Mouse (Mus musculus) small intestine, adult 2 months (tissue): Measurements from ENCODE around the gene Faah. TPM values are rescaled to one million over a fixed set of nuclear protein-coding genes. Genes with fewer than 3 reads are reported as not detected.

Source experiments
- H3K27ac ChIP-seq: fragments of 200-500 bp; 2 replicates; pipeline ENCODE4 v1.5.1; 2012; ENCODE audit warnings: low read depth, low read length, control low read depth, inconsistent platforms; ENCODE audit not compliant: insufficient read depth
- H3K27me3 ChIP-seq: fragments of 200-500 bp; 2 replicates; pipeline ENCODE4 v1.6.1; 2012; ENCODE audit warnings: mild to moderate bottlenecking, moderate library complexity, low read length, inconsistent platforms; ENCODE audit not compliant: control insufficient read depth, insufficient read depth
- H3K36me3 ChIP-seq: fragments of 200-500 bp; 2 replicates; pipeline ENCODE4 v1.6.1; 2012; ENCODE audit warnings: mild to moderate bottlenecking, low read length, control low read depth, inconsistent platforms; ENCODE audit not compliant: control insufficient read depth, insufficient read depth
- H3K4me1 ChIP-seq: fragments of 200-500 bp; 2 replicates; pipeline ENCODE4 v1.6.1; 2012; ENCODE audit warnings: low read length, inconsistent platforms, mixed read lengths; ENCODE audit not compliant: control insufficient read depth, insufficient read depth, insufficient read length
- H3K4me3 ChIP-seq: fragments of 200-500 bp; 2 replicates; pipeline ENCODE4 v1.5.1; 2012; ENCODE audit warnings: low read depth, mild to moderate bottlenecking, control low read depth, inconsistent platforms, low read length, moderate library complexity
- CTCF ChIP-seq: fragments of 200-500 bp; IDR thresholded peaks from 2 replicates; pipeline ENCODE4 v1.5.1; 2012; ENCODE audit warnings: low read depth, mild to moderate bottlenecking, control low read depth, inconsistent platforms, low read length, moderate library complexity, mixed read lengths; ENCODE audit not compliant: insufficient replicate concordance, insufficient read length; ENCODE audit errors: extremely low read depth
- POLR2A ChIP-seq: fragments of 200-500 bp; IDR thresholded peaks from 2 replicates; pipeline ENCODE4 v1.6.1; 2012; ENCODE audit warnings: low read depth, mild to moderate bottlenecking, control low read depth, inconsistent platforms, low read length, moderate library complexity
- WGBS: fragments of 180-500 bp; shearing (Covaris S2); methylation state at CpG from one replicate; pipeline ENCODE4 v1.1.7; 2018; 5-methylcytosine and 5-hydroxymethylcytosine counted together
- polyA plus RNA-seq: library from polyadenylated mRNA; depleted of rRNA; stranded (reverse); fragments of >200 nt; gene quantifications from 2 replicates; pipeline ENCODE4 v1.2.3, GENCODE M21; 2012; rRNA removed

The Faah gene
- 57.9 and 89.2 TPM in 2 replicates for polyA plus RNA-seq

DNA sequence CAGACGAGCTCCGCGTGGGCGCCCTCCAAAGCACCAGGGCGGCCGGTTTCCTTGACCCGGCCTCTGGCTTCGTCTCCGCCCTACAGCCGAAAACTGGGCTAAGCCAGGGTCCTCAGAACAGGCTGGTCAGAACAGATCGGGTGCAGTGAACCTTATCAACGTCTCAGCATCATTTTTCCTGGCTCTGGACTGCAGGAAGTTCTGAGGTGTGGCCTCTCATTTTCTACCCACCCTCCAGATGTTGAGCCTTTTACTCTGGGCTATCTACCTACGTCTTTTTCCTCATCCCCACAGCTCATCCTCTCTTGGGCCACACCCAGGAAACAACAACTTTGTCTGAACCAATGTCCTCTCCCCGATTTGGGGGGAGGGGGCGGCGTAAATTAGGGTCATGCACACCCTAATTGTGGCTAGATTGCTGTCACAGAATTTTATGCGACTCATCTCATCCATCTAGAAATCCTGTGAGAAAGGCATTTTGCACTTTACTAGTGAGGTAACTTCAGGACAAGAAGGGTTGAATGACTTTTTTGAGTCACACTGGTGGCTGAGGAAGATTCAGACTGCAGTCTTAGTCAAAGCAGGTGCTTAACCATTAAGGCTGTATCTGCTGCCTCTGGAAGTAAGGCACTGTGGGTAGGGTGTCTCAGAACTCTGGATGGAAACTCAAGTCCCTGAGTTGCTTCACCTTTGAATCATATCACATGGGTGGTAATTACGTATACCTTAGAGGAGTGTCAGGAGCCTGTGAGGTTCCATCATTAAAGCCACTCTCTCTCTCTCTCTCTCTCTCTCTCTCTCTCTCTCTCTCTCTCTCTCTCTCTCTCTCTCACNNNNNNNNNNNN is at the start of gene Faah:
Gene Faah (minus strand): TSS at position 25 of the 845 bp plus-strand sequence.
- 6% methylated on average over 18 of the region's 18 CpGs for WGBS
- H3K4me3 ChIP-seq = peak within 1 kb of the TSS; percentile 93

DNA sequence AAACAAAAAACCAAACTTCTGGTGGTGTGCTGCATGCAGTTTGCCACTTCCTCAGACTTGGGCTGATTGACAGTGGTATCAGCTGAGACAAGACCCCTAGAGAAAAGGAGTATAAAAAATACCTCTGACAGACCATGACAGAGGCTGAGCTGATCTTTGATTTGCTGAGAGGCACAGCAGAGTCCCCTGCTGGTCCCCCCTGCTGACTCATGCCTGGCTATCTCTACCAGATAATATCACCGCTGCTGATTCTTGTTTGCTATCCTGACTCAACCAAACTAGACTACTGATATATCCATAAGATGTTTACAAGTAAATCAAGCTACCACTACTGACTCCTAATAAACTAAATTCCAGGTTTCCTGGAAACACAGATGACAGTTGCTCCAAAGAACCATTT is 46.1 kb upstream of the Faah start:
- WGBS = 18% methylated on average over 1 of the region's 1 CpGs

More for the DNA sequence above, at the start of gene Faah:
- no peaks in the 10 kb centered on the region for H3K27me3 ChIP-seq
- peaks cover 1% of the 10 kb centered on the region for H3K36me3 ChIP-seq
- peaks cover 15% of the 10 kb centered on the region; the same call in 1 of the 2 replicates for H3K4me1 ChIP-seq
- TF ChIP-seq CTCF (no peak), POLR2A (0 out of 2 replicates have a peak, but pooled peaks have one; percentile 5)
- peak within 1 kb of the TSS; percentile 93 for H3K27ac ChIP-seq

DNA sequence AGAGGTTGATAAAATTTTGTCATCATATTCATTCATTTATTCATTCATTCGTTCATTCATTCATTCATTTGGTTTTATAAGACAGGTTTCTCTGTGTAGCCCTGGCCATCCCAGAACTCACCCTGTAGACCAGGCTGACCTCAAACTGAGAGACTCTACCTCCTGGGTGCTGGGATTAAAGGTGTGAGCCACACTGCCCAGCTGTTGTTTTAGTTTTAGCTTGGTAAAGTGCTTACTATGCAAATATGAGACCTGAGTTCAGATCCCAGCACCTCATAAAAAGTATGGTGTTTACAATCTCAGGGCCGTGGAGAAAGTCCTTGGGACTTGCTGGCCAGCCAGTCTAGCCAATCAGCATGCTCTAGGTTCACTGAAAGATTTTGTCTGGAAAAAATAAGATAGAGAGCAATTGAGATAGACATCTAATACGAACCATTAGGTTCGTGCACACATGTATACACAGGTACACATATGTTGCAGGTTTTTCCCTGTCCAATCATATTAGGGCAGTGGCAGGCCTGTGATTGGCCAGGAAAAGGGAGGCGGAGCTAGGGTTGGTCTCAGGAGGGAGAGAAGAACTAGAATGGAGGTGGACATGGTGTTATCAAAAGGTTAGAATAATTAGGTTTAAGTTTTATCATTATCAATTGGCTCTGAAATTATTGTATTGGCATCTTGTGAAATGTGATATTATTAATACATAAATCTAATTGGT is 41.4 kb upstream of the Faah start:
- 73% methylated on average over 5 of the region's 5 CpGs for WGBS
- Histone ChIP-seq H3K4me1 (no peaks in the 10 kb centered on the region), H3K27me3 (no peaks in the 10 kb centered on the region), H3K36me3 (no peaks in the 10 kb centered on the region; the same call in 1 of the 2 replicates), H3K4me3 (no peak overlapping the region), H3K27ac (no peak overlapping the region)
- TF ChIP-seq POLR2A = no peak
- TF ChIP-seq CTCF = no peak

More for the DNA sequence above, 46.1 kb upstream of the Faah start:
- peaks cover 32% of the 10 kb centered on the region for H3K36me3 ChIP-seq
- no peak overlapping the region for H3K27ac ChIP-seq
- TF ChIP-seq CTCF (no peak), POLR2A (no peak)
- H3K27me3 ChIP-seq = no peaks in the 10 kb centered on the region
- no peaks in the 10 kb centered on the region for H3K4me1 ChIP-seq
- H3K4me3 ChIP-seq = no peak overlapping the region

DNA sequence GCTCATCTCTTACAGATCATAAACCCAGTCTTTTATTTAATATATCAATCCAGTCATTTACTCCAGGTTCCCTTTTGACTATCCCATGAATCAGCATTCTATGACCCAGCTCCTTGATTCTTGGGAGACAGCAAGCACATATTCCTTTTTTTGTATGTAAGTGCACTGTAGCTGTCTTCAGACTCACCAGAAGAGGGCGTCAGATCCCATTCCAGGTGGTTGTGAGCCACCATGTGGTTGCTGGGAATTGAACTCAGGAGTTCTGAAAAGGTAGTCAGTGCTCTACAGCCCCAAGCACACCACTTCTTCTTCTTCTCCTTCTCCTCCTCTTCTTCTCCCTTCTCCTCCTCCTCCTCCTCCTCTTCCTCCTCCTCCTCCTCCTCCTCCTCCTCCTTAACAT is 39.8 kb upstream of the Faah start:
- Histone ChIP-seq H3K4me3 (no peak overlapping the region), H3K27ac (no peak overlapping the region), H3K4me1 (no peaks in the 10 kb centered on the region; the same call in 1 of the 2 replicates), H3K36me3 (no peaks in the 10 kb centered on the region), H3K27me3 (no peaks in the 10 kb centered on the region)
- WGBS = 10% methylated on average over 1 of the region's 1 CpGs
- TF ChIP-seq CTCF (no peak), POLR2A (no peak)

DNA sequence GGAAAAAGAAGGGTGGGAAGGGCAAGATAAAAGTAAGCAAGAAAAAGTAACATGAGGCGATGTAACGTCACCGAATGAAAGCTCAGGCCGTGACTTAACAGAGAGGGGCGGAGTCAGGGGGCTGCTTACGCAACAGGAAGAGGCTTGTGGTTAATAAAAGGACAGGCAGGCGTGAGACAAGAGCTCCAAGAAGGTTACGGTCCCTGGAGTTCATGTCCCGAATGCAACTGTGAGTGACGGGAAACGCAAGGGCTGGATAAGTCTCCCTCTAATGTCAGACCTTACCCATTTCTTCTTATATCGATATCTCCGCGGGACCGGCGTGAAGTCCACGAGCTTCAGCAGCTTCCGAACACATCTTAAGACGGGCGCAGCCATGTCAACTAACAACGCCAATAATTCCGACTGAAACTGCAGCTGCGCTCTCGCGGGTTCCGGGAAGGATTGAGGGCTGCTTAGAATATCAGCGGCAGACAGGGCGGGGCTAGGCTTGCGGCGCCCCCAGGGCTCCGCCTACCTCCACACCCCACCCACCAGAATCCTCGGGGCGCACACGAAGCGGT is 35.8 kb upstream of the Faah start, which contains the start of gene Nsun4:
Gene Nsun4 (minus strand): TSS at position 478 of the 563 bp plus-strand sequence.
- WGBS = under 1% methylated on average over 35 of the region's 35 CpGs
- Histone ChIP-seq H3K4me1 (peaks cover 2% of the 10 kb centered on the region; the same call in 1 of the 2 replicates), H3K27me3 (no peaks in the 10 kb centered on the region), H3K27ac (peak within 1 kb of the TSS; percentile 94), H3K4me3 (peak within 1 kb of the TSS; percentile 68), H3K36me3 (no peaks in the 10 kb centered on the region)
- TF ChIP-seq CTCF (no peak), POLR2A (peak; percentile 48)

DNA sequence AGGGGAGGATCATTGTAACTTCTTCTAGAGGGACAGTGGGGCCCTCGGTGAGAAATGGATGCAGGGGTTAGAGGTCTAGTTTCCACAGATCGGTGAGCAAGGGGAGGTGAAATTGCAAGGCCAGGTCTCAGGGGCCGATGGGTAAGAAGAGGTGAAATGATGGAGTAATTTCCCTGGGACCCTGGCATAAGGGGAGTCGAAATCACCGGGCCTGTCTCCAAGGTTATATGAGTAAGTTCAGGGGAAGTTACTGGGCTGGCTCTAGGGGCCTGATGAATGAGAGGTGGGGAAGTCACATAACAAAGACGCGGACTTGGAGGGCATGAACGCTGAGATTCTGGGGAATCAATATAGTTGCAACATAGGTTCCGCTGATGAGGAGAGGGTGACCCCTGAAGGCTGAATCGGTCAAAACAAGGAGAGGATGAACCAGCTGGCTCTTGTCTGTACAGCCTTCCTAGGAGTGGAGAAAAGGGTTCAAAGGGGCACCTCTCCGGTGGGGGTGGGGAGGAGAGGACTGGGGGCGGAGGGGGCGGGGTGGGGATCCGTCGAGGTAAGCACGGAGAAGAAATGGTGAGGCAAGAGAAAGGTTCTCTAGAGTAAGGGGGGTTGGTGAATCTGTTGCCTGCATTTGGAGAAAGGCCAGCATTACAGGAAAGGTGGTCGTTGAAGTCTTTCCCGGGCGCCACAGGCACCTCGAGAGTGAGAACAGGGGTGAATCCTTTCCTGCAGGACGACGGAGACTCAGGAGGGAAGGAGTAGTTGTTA is 35.0 kb upstream of the Faah start:
- H3K4me1 ChIP-seq = peaks cover 5% of the 10 kb centered on the region; the same call in 1 of the 2 replicates
- TF ChIP-seq POLR2A (no peak), CTCF (peak; percentile 35; the same call in 1 of the 2 replicates)
- no peaks in the 10 kb centered on the region for H3K27me3 ChIP-seq
- peak overlapping the region; percentile 94 for H3K27ac ChIP-seq
- peak overlapping the region; percentile 68 for H3K4me3 ChIP-seq
- WGBS = 6% methylated on average over 22 of the region's 22 CpGs
- peaks cover under 1% of the 10 kb centered on the region; the same call in 1 of the 2 replicates for H3K36me3 ChIP-seq
